Mouse (Mus musculus) megakaryocyte, embryonic 14.5 days (primary cell): ENCODE measurements around the gene Pias3.

Experiments used
- FLI1 ChIP-seq: IDR thresholded peaks from 2 replicates; pipeline ENCODE4 v1.6.1; 2012; ENCODE audit warnings: low read length, inconsistent platforms, mixed read lengths
- GATA1 ChIP-seq: IDR thresholded peaks from 3 replicates; pipeline ENCODE4 v1.6.1; 2012; ENCODE audit warnings: mixed read lengths, low read length, inconsistent platforms, borderline replicate concordance

GRCm38 (mm10) chr3:96674442-96674841, 21.7 kb upstream of the Pias3 start:
- TF ChIP-seq FLI1: no peak
- no peak for TF ChIP-seq GATA1
